Mouse (Mus musculus) bone marrow macrophage, adult 2 months (primary cell): ENCODE data around the gene Fam43b.

Experiments
- CTCF ChIP-seq: IDR thresholded peaks from 2 replicates; pipeline ENCODE4 v1.5.1; 2012; ENCODE audit warnings: low read depth, mild to moderate bottlenecking, low read length, moderate library complexity
- POLR2A ChIP-seq: IDR thresholded peaks from 2 replicates; pipeline ENCODE4 v1.6.1; 2012; ENCODE audit warnings: mild to moderate bottlenecking, low read depth, low read length, borderline replicate concordance

DNA sequence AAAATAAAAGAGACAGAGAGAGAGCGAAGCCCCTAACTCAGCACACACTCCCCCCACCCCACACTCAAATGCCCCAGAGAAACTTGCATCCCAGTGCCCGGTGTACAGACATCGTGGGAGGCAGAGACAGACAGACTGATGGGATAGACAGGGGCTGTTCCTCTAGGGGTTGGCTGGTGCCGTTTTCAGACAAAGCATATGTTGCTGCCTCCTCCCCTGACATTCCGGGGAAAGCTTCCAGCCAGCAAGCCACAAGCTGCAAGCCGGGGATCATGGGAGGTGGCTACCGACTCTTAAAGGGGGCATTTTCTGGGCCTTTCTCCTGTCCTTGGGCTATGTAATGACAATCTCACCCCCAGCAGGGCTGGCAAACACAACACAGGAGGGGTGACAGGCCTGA lies 2.6 kb downstream of the Fam43b start:
- TF ChIP-seq POLR2A (no peak), CTCF (no peak)
